Comparison of ENCODE assay signal across 18 mouse cellular contexts in the genomic region with DNA sequence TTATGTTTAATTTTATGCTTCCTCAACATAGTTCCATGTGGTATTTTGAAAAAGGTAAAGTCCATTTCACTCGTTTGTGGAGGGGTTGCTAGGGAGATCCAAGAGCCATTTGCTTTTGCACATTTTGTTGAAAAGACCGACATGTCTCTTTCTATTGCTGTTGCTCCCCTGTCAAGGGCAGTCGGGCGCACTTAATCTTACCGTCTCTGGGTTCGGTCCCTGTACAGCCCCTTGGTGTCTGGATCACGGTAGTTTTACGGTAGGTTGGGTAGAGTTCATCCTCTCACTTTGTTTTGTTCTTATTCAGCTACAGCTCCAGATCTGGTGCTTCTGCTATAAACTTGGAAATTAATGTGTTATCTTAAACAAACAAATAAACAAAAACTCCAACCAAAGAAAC.
"Had no signal": no experiment of that assay in that cellular context is flagged by ENCODE, and none has a peak within 500 bp of the region (broad histone marks: within the 10 kb centered on the region; RNA-seq: fewer than 3 reads in every experiment).

No protein-coding gene starts in this region.

- H3K27ac ChIP-seq: liver, embryonic 14.5 days; midbrain, embryonic 10.5 days; midbrain, embryonic 12.5 days had no signal

- H3K4me3 ChIP-seq: midbrain, embryonic 10.5 days; midbrain, embryonic 12.5 days; myocyte had no signal

- H3K27me3 ChIP-seq: midbrain, embryonic 12.5 days had no signal

- H3K4me2 ChIP-seq: lung, embryonic 14.5 days; midbrain, embryonic 12.5 days had no signal

- H3K9me3 ChIP-seq: midbrain, embryonic 10.5 days; midbrain, embryonic 12.5 days had no signal

- ATAC-seq: midbrain, embryonic 16.5 days had no signal

- H3K36me3 ChIP-seq: midbrain, embryonic 10.5 days; midbrain, embryonic 12.5 days had no signal

- DNase-seq: lung, adult 18-20 months; lung, embryonic 14.5 days; lung, postnatal 10 days; lung, postnatal 4 days; midbrain, embryonic 14.5 days; retina, postnatal 1 day; right cerebral cortex, adult 18-20 months; right cerebral cortex, postnatal 25 days; right cerebral cortex, postnatal 4 days; spleen, adult 18-20 months; thymus, adult 18-20 months; thymus, postnatal 14 days; thymus, postnatal 36 days had no signal

- H3K9ac ChIP-seq: liver, embryonic 14.5 days; lung, embryonic 14.5 days; midbrain, embryonic 12.5 days had no signal
